7 mouse cellular contexts compared by ENCODE assay signal in genomic region chr16:32813362-32813761, GRCm38 (mm10). TPM values are rescaled to one million over a fixed set of nuclear protein-coding genes. Genes with fewer than 3 reads are reported as not detected.
DNase-seq lines count a peak whose midpoint lies in the region; ATAC-seq and TF ChIP-seq lines count a peak whose summit lies in the region.

No protein-coding gene starts in this region.

- TF ChIP-seq EP300 in ES-Bruce4 (IDR thresholded peaks at IDR 0.05; ENCODE audit: insufficient read depth, low read depth, low read length), result no peak

- no peak for TF ChIP-seq CTCF in kidney, postnatal 0 days (IDR thresholded peaks at IDR 0.05; ENCODE audit: low read depth)
- TF ChIP-seq CTCF in ES-Bruce4 (IDR thresholded peaks at IDR 0.05; ENCODE audit: low read depth, low read length), result peak; percentile 56

- peak overlapping the region; percentile 21; the same call in 1 of the 2 replicates for H3K4me2 ChIP-seq in kidney, postnatal 0 days (ENCODE audit: low read length)
- H3K4me2 ChIP-seq in kidney, embryonic 14.5 days (replicated peaks; ENCODE audit: low read depth, low read length), result no peak overlapping the region; the same call in 1 of the 2 replicates
- H3K4me2 ChIP-seq in liver, embryonic 16.5 days (ENCODE audit: low read depth, low read length), result peak overlapping the region; percentile 36; the same call in 1 of the 2 replicates

- no peak for TF ChIP-seq POLR2A in ES-Bruce4 (IDR thresholded peaks at IDR 0.05; ENCODE audit: insufficient read depth, low read length)

- H3K9ac ChIP-seq in kidney, postnatal 0 days (ENCODE audit: low read depth, low read length), result no peak overlapping the region
- H3K9ac ChIP-seq in kidney, embryonic 14.5 days (ENCODE audit: low read depth, low read length), result no peak overlapping the region
- H3K9ac ChIP-seq in ES-Bruce4 (ENCODE audit: low read depth, poor library complexity, severe bottlenecking), result no peak overlapping the region
- no peak overlapping the region for H3K9ac ChIP-seq in liver, embryonic 16.5 days (ENCODE audit: low read depth, low read length)

- DNase-seq in kidney, postnatal 0 days (ENCODE audit: low spot score), result no peak
- DNase-seq in ZHBTc4 (ENCODE audit: low read depth, low spot score), result peak; percentile 69
- no peak for DNase-seq in urinary bladder, adult 2 months (ENCODE audit: low spot score)
- no peak for DNase-seq in cerebellum, postnatal 25 days

- no peak overlapping the region for H3K4me3 ChIP-seq in kidney, postnatal 0 days (replicated peaks; ENCODE audit: low read depth, low read length)
- no peak overlapping the region for H3K4me3 ChIP-seq in kidney, embryonic 14.5 days (ENCODE audit: low read length)
- peak overlapping the region; percentile 42; the same call in 1 of the 2 replicates for H3K4me3 ChIP-seq in ES-Bruce4 (ENCODE audit: low read depth, low read length)
- H3K4me3 ChIP-seq in liver, embryonic 16.5 days (ENCODE audit: low read depth, low read length), result no peak overlapping the region

- no peaks in the 10 kb centered on the region for H3K27me3 ChIP-seq in kidney, postnatal 0 days (ENCODE audit: insufficient read depth, low read length)
- no peaks in the 10 kb centered on the region for H3K27me3 ChIP-seq in kidney, embryonic 14.5 days (ENCODE audit: control insufficient read depth, insufficient read depth, low read length)
- no peaks in the 10 kb centered on the region for H3K27me3 ChIP-seq in ES-Bruce4 (ENCODE audit: control insufficient read depth, insufficient read depth, low read length, poor library complexity, severe bottlenecking)
- H3K27me3 ChIP-seq in liver, embryonic 16.5 days (ENCODE audit: control insufficient read depth, insufficient read depth, low read depth, low read length), result no peaks in the 10 kb centered on the region

- no peaks in the 10 kb centered on the region for H3K36me3 ChIP-seq in kidney, postnatal 0 days (ENCODE audit: insufficient read depth, low read length)
- no peaks in the 10 kb centered on the region for H3K36me3 ChIP-seq in kidney, embryonic 14.5 days (ENCODE audit: control insufficient read depth, insufficient read depth, low read length)
- H3K36me3 ChIP-seq in ES-Bruce4 (ENCODE audit: control insufficient read depth, insufficient read depth, low read length, poor library complexity, severe bottlenecking), result no peaks in the 10 kb centered on the region
- no peaks in the 10 kb centered on the region for H3K36me3 ChIP-seq in liver, embryonic 16.5 days (ENCODE audit: control insufficient read depth, insufficient read depth)

- 54% methylated on average over 9 of the region's 9 CpGs for whole genome bisulfite sequencing in kidney, postnatal 0 days
- WGBS in kidney, embryonic 14.5 days, result 49% methylated on average over 9 of the region's 9 CpGs
- WGBS in liver, embryonic 16.5 days (ENCODE audit: insufficient replicate concordance), result 41% methylated on average over 9 of the region's 9 CpGs

- H3K4me1 ChIP-seq in kidney, postnatal 0 days (replicated peaks; ENCODE audit: insufficient read depth, low read length), result peaks cover 11% of the 10 kb centered on the region
- peaks cover 6% of the 10 kb centered on the region; the same call in 1 of the 2 replicates for H3K4me1 ChIP-seq in kidney, embryonic 14.5 days (ENCODE audit: control insufficient read depth, insufficient read depth, low read length)
- H3K4me1 ChIP-seq in ES-Bruce4 (ENCODE audit: control insufficient read depth, insufficient read depth, low read length), result peaks cover 9% of the 10 kb centered on the region
- H3K4me1 ChIP-seq in liver, embryonic 16.5 days (ENCODE audit: control insufficient read depth, low read depth, low read length), result peaks cover under 1% of the 10 kb centered on the region

- ATAC-seq in kidney, postnatal 0 days (replicated peaks; ENCODE audit: low FRiP score, low read depth), result no peak
- no peak for ATAC-seq in kidney, embryonic 14.5 days (ENCODE audit: low FRiP score, low TSS enrichment)
- no peak for ATAC-seq in liver, embryonic 16.5 days (ENCODE audit: low read depth)

- H3K27ac ChIP-seq in kidney, postnatal 0 days, result no peak overlapping the region
- no peak overlapping the region for H3K27ac ChIP-seq in kidney, embryonic 14.5 days (ENCODE audit: low read depth, low read length)
- no peak overlapping the region for H3K27ac ChIP-seq in ES-Bruce4 (ENCODE audit: insufficient read depth, low read length)
- no peak overlapping the region for H3K27ac ChIP-seq in liver, embryonic 16.5 days (ENCODE audit: low read length)

- H3K9me3 ChIP-seq in kidney, postnatal 0 days (replicated peaks; ENCODE audit: low read length), result no peaks in the 10 kb centered on the region
- no peaks in the 10 kb centered on the region for H3K9me3 ChIP-seq in kidney, embryonic 14.5 days (ENCODE audit: control insufficient read depth, low read length)
- no peaks in the 10 kb centered on the region for H3K9me3 ChIP-seq in ES-Bruce4 (replicated peaks; ENCODE audit: control insufficient read depth, insufficient read depth, low read length, poor library complexity, severe bottlenecking)
- H3K9me3 ChIP-seq in liver, embryonic 16.5 days (replicated peaks; ENCODE audit: control insufficient read depth, low read length), result no peaks in the 10 kb centered on the region

RNA-seq across cellular contexts. Expression of gene Smbd1, which starts 3.1 kb away (rescaled TPM):
- polyA plus RNA-seq in kidney, postnatal 0 days (2015; fragmentation: Nextera tagmentation; extraction: Ambion mirVana), result 0.24 and 0.28 TPM in 2 replicates
- not detected in 2 replicates for polyA plus RNA-seq in kidney, embryonic 14.5 days (2014; fragmentation: Nextera tagmentation; extraction: Ambion mirVana)
- polyA plus RNA-seq in ES-Bruce4 (2011; ENCODE audit: insufficient read depth, insufficient read length, low read depth, missing spikeins), result not detected in 2 replicates
- polyA plus RNA-seq in liver, embryonic 16.5 days (2015; fragmentation: Nextera tagmentation; extraction: Ambion mirVana), result not detected in 2 replicates
- not detected in 2 replicates for polyA plus RNA-seq in urinary bladder, adult 2 months (2012; rRNA removed)

RNA-seq across cellular contexts. Expression of gene Muc20, which starts 16.1 kb away (rescaled TPM):
- 15.2 and 17.2 TPM in 2 replicates for polyA plus RNA-seq in kidney, postnatal 0 days (2015; fragmentation: Nextera tagmentation; extraction: Ambion mirVana)
- polyA plus RNA-seq in kidney, embryonic 14.5 days (2014; fragmentation: Nextera tagmentation; extraction: Ambion mirVana), result 2.3 and 3.3 TPM in 2 replicates
- polyA plus RNA-seq in ES-Bruce4 (2011; ENCODE audit: insufficient read depth, insufficient read length, low read depth, missing spikeins), result not detected in 2 replicates
- 0.11 TPM in 1 of 2 replicates, not detected in the other for polyA plus RNA-seq in liver, embryonic 16.5 days (2015; fragmentation: Nextera tagmentation; extraction: Ambion mirVana)
- polyA plus RNA-seq in urinary bladder, adult 2 months (2012; rRNA removed), result 0.18 and 0.19 TPM in 2 replicates
